Mouse (Mus musculus): ENCODE measurements around the gene 2010003K11Rik. TPM values are rescaled to one million over a fixed set of nuclear protein-coding genes. Genes with fewer than 3 reads are reported as not detected.

Gene 2010003K11Rik
- polyA plus RNA-seq, 1 experiment from 2014 or later, result not detected

GRCm38 (mm10) chr19:4534646-4535045 lies 36.3 kb upstream of the 2010003K11Rik start:
- H3K27me3 ChIP-seq (ENCODE audit: control insufficient read depth, insufficient read depth, low read depth, low read length), result no peaks in the 10 kb centered on the region
- H3K4me3 ChIP-seq (ENCODE audit: low read length), result no peak overlapping the region
- WGBS, result 89% methylated on average over 2 of the region's 2 CpGs
- ATAC-seq (ENCODE audit: low read depth), result no peak
- H3K4me2 ChIP-seq (ENCODE audit: low read depth, low read length), result no peak overlapping the region
- no peaks in the 10 kb centered on the region for H3K4me1 ChIP-seq (replicated peaks; ENCODE audit: control insufficient read depth, insufficient read depth, low read length)
- H3K27ac ChIP-seq (ENCODE audit: low read length), result no peak overlapping the region
- H3K9me3 ChIP-seq (ENCODE audit: control insufficient read depth, low read length), result no peaks in the 10 kb centered on the region
- no peak overlapping the region for H3K9ac ChIP-seq (ENCODE audit: low read length)
- H3K36me3 ChIP-seq (ENCODE audit: control insufficient read depth, insufficient read depth, low read length), result no peaks in the 10 kb centered on the region

DNA sequence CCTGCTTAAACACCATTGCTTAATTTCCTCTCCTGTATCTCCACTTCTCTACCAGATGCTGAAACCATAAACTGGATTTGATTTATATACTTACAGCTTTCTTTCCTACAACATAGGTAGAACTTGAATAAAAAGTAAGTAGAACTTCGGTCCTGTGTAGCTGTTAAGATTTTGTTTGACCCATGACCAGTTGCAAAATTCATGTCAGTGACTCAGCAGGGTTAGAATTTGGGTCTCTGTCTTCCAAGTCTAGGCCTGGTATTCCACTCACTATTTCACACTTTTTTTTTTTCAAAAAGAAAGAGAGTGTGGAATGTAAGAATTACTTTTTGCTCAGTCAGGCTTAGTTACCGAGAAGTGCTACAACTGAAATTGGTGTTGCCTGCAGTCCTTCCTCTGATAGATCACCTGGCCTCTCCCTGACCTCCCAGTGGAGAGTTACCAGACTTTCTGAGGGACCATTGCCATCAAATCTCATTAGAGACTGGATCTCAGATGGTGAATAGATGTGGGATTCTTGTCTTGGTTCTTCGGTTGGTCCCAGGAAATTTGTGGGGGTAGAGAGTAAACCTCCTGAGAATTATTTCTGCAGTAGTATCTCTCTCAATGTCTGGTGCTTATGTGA lies 23.2 kb upstream of the 2010003K11Rik start:
- no peak for ATAC-seq (ENCODE audit: low read depth)

DNA sequence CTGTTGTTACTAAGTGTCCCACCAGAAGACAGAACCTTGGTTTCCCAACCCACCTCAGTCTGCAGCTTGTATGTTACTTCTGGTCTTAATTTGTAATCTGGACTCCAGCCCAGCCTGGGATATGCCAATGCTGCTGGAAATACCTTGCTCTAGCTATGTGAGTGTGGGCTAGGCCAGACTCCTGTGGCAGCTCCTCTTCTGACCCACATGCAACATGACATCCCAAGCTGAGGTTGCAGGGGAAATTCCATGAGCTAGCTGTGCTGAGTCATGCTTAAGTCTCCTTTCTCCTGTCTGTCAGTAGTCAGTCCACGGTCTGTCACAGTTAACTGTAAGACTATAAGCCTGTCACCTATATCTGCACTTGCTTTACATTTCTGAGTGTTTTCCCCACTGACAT lies 19.1 kb upstream of the 2010003K11Rik start:
- no peak for ATAC-seq (ENCODE audit: low read depth)
- WGBS, result 67% methylated on average over 1 of the region's 1 CpGs
- H3K9ac ChIP-seq (ENCODE audit: low read length), result no peak overlapping the region
- H3K4me2 ChIP-seq (ENCODE audit: low read depth, low read length), result no peak overlapping the region
- H3K27me3 ChIP-seq (ENCODE audit: control insufficient read depth, insufficient read depth, low read depth, low read length), result no peaks in the 10 kb centered on the region
- no peak overlapping the region for H3K4me3 ChIP-seq (ENCODE audit: low read length)
- no peaks in the 10 kb centered on the region for H3K9me3 ChIP-seq (ENCODE audit: control insufficient read depth, low read length)
- no peak overlapping the region for H3K27ac ChIP-seq (ENCODE audit: low read length)
- H3K36me3 ChIP-seq (ENCODE audit: control insufficient read depth, insufficient read depth, low read length), result no peaks in the 10 kb centered on the region
- H3K4me1 ChIP-seq (replicated peaks; ENCODE audit: control insufficient read depth, insufficient read depth, low read length), result peaks cover 6% of the 10 kb centered on the region

More for the DNA sequence above, 23.2 kb upstream of the 2010003K11Rik start:
- 80% methylated on average over 3 of the region's 3 CpGs for WGBS
- no peak overlapping the region for H3K9ac ChIP-seq (ENCODE audit: low read length)
- no peak overlapping the region for H3K4me3 ChIP-seq (ENCODE audit: low read length)
- no peaks in the 10 kb centered on the region for H3K4me1 ChIP-seq (replicated peaks; ENCODE audit: control insufficient read depth, insufficient read depth, low read length)
- H3K9me3 ChIP-seq (ENCODE audit: control insufficient read depth, low read length), result no peaks in the 10 kb centered on the region
- no peak overlapping the region for H3K4me2 ChIP-seq (ENCODE audit: low read depth, low read length)
- H3K27ac ChIP-seq (ENCODE audit: low read length), result no peak overlapping the region
- no peaks in the 10 kb centered on the region for H3K36me3 ChIP-seq (ENCODE audit: control insufficient read depth, insufficient read depth, low read length)
- H3K27me3 ChIP-seq (ENCODE audit: control insufficient read depth, insufficient read depth, low read depth, low read length), result no peaks in the 10 kb centered on the region

DNA sequence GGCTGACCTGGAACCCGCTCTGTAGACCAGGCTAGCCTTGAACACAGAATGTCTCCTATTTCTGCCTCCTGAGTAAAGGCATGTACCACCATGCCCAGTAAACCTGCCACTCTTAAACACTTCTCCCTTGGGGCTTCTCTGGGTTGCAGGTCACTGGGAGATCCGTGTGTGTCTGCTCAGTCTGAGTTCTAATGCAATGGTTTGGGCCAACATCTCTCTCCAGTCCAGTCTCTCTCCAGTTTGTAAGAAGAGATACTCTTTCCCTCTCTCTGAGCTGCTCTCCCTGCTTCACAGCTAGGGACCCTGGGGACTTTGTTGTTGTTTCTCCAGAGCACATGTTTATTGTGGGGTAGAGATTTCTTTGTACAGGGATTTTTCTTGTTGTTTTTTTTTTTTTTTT lies 17.9 kb upstream of the 2010003K11Rik start:
- Histone ChIP-seq H3K9ac (ENCODE audit: low read length) (no peak overlapping the region), H3K4me1 (replicated peaks; ENCODE audit: control insufficient read depth, insufficient read depth, low read length) (peaks cover 6% of the 10 kb centered on the region), H3K4me2 (ENCODE audit: low read depth, low read length) (no peak overlapping the region), H3K9me3 (ENCODE audit: control insufficient read depth, low read length) (no peaks in the 10 kb centered on the region), H3K36me3 (ENCODE audit: control insufficient read depth, insufficient read depth, low read length) (no peaks in the 10 kb centered on the region), H3K4me3 (ENCODE audit: low read length) (no peak overlapping the region), H3K27ac (ENCODE audit: low read length) (no peak overlapping the region), H3K27me3 (ENCODE audit: control insufficient read depth, insufficient read depth, low read depth, low read length) (no peaks in the 10 kb centered on the region; the same call in 1 of the 2 replicates)
- ATAC-seq (ENCODE audit: low read depth), result no peak
- 51% methylated on average over 2 of the region's 2 CpGs for WGBS

- H3K4me3 ChIP-seq (ENCODE audit: low read length), result no peak overlapping the region
- peak; percentile 78; the same call in 1 of the 2 replicates for ATAC-seq (ENCODE audit: low read depth)
- peaks cover 11% of the 10 kb centered on the region for H3K4me1 ChIP-seq (replicated peaks; ENCODE audit: control insufficient read depth, insufficient read depth, low read length)
- H3K9me3 ChIP-seq (ENCODE audit: control insufficient read depth, low read length), result no peaks in the 10 kb centered on the region
- WGBS, result 44% methylated on average over 2 of the region's 2 CpGs
- no peak overlapping the region for H3K27ac ChIP-seq (ENCODE audit: low read length)
- H3K4me2 ChIP-seq (ENCODE audit: low read depth, low read length), result no peak overlapping the region
- no peak overlapping the region for H3K9ac ChIP-seq (ENCODE audit: low read length)
- H3K27me3 ChIP-seq (ENCODE audit: control insufficient read depth, insufficient read depth, low read depth, low read length), result no peaks in the 10 kb centered on the region; the same call in 1 of the 2 replicates
- H3K36me3 ChIP-seq (ENCODE audit: control insufficient read depth, insufficient read depth, low read length), result no peaks in the 10 kb centered on the region
Measured at GRCm38 (mm10) chr19:4515746-4516145, 17.4 kb upstream of the 2010003K11Rik start.

DNA sequence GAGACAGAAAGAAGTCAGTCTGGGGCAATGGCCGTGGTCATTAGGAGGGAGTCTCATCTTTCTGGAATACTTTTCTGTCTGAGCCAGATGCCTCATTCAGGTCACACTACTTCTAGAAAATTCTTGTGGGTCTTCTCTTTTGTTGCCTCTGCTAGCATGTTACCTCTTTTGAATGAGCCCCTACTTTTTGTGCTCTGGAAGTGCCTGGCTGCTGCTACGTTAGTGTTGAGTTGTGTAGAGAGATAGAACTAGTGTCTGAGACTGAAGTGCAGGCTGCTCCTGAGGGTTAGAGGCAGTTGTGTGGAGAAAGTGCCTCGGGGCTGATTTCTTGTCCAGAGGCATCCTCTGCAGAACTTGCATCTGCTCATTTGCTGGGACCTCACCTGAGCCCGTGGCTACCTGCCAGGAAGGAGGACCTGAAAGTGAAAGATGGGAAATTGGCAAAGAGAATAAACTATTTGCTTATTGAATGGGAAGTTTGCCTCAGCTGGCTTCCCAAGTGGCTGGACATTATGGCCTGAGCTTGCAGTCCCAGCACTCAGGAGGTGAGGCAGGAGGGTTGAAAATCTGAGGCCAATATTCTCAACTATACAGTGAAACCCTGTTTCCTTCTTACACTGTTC lies 15.0 kb upstream of the 2010003K11Rik start:
- Histone ChIP-seq H3K9me3 (ENCODE audit: control insufficient read depth, low read length) (no peaks in the 10 kb centered on the region), H3K36me3 (ENCODE audit: control insufficient read depth, insufficient read depth, low read length) (no peaks in the 10 kb centered on the region), H3K4me3 (ENCODE audit: low read length) (no peak overlapping the region), H3K9ac (ENCODE audit: low read length) (no peak overlapping the region), H3K27me3 (ENCODE audit: control insufficient read depth, insufficient read depth, low read depth, low read length) (no peaks in the 10 kb centered on the region; the same call in 1 of the 2 replicates), H3K27ac (ENCODE audit: low read length) (no peak overlapping the region), H3K4me2 (ENCODE audit: low read depth, low read length) (no peak overlapping the region), H3K4me1 (replicated peaks; ENCODE audit: control insufficient read depth, insufficient read depth, low read length) (peaks cover 17% of the 10 kb centered on the region)
- WGBS, result 63% methylated on average over 4 of the region's 4 CpGs
- ATAC-seq (ENCODE audit: low read depth), result no peak

DNA sequence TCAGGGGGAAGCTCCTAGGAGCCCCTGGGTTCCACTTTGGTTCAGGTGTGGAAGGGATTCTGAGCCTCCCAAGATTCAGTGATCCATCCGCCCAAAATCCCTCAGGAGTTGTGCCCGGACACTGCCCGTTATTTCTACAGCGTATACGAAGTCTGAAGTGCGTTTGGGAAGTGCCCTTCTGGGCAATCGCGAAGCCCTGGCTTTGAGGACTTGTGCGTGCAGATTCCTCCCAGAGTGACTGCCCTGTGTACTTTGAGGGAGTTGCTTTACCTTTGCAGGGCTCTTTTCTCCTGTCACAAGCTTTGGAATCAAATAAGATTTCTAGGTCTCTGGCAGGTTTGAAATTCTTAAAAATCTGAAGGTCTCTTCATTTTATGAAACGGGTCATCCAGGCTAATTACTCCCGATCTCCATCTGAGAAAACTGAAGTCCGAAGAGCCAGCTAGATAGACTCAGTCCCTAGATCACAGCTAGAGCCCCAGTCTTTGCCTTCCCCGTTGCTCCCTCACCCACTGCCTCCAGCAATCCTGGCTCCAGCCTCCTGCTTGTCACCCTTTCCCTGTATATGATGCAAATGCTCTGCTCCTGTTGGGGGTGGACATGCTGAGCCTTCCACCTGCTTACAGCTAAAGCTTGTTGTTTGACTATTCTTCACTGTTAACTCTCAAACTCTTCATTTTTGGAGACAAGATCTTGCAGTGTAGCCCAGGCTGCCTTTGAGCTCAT lies 12.9 kb upstream of the 2010003K11Rik start:
- peaks cover 17% of the 10 kb centered on the region for H3K4me1 ChIP-seq (replicated peaks; ENCODE audit: control insufficient read depth, insufficient read depth, low read length)

GRCm38 (mm10) chr19:4509986-4510963 lies 11.9 kb upstream of the 2010003K11Rik start, which contains the start of gene Pcx:
Gene Pcx (plus strand): TSS chr19:4510472.
- peak within 1 kb of the TSS; percentile 69 for H3K9ac ChIP-seq (ENCODE audit: low read length)
- H3K4me2 ChIP-seq (ENCODE audit: low read depth, low read length), result peak within 1 kb of the TSS; percentile 97
- H3K27ac ChIP-seq (ENCODE audit: low read length), result no peak within 1 kb of the TSS
- H3K4me1 ChIP-seq (replicated peaks; ENCODE audit: control insufficient read depth, insufficient read depth, low read length), result peaks cover 11% of the 10 kb centered on the region
- WGBS, result under 1% methylated on average over 82 of the region's 82 CpGs
- H3K27me3 ChIP-seq (ENCODE audit: control insufficient read depth, insufficient read depth, low read depth, low read length), result no peaks in the 10 kb centered on the region; the same call in 1 of the 2 replicates
- no peaks in the 10 kb centered on the region for H3K36me3 ChIP-seq (ENCODE audit: control insufficient read depth, insufficient read depth, low read length)
- peak; percentile 100 for ATAC-seq (ENCODE audit: low read depth)
- H3K4me3 ChIP-seq (ENCODE audit: low read length), result peak within 1 kb of the TSS; percentile 78
- H3K9me3 ChIP-seq (ENCODE audit: control insufficient read depth, low read length), result no peaks in the 10 kb centered on the region

More for the DNA sequence above, 12.9 kb upstream of the 2010003K11Rik start:
- Histone ChIP-seq H3K36me3 (ENCODE audit: control insufficient read depth, insufficient read depth, low read length) (no peaks in the 10 kb centered on the region), H3K27me3 (ENCODE audit: control insufficient read depth, insufficient read depth, low read depth, low read length) (no peaks in the 10 kb centered on the region; the same call in 1 of the 2 replicates), H3K4me2 (ENCODE audit: low read depth, low read length) (peak overlapping the region; percentile 97), H3K9ac (ENCODE audit: low read length) (peak overlapping the region; percentile 69), H3K4me3 (ENCODE audit: low read length) (peak overlapping the region; percentile 78), H3K9me3 (ENCODE audit: control insufficient read depth, low read length) (no peaks in the 10 kb centered on the region), H3K27ac (ENCODE audit: low read length) (no peak overlapping the region)
- ATAC-seq (ENCODE audit: low read depth), result no peak
- 7% methylated on average over 13 of the region's 13 CpGs for WGBS

All from lung, embryonic 16.5 days (tissue).